Mouse (Mus musculus): ENCODE measurements around the gene Camk2n1.

Camk2n1 gene

GRCm38 (mm10) chr4:138465446-138465845, 11.3 kb downstream of the Camk2n1 start:
- no peak for DNase-seq (ENCODE audit: low read depth)

- DNase-seq (ENCODE audit: low read depth) = no peak
These were observed 12.6 kb downstream of the Camk2n1 start for GRCm38 (mm10) chr4:138466690-138467089.

DNA sequence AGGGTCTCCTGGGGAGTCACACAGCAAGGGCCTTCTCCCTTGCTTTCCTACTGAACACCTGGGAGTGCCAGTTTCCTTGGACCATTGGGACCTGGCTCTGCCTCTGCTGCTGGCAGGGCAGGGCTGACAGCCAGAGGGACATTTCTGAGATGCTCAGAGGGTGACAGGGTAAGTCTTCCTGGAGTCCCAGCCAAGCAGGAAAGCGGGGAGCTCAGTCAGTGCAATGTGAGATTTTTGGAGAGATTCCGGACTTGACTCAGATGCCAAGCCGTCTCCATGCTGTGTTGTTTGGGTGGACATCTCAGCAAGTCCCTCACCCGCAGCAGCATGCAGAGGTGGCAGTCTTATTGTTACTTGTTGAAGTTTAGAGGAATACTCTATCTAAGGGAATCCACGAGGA, 13.3 kb downstream of the Camk2n1 start:
- no peak for DNase-seq (ENCODE audit: low read depth)

- no peak for DNase-seq (ENCODE audit: low read depth)
These were observed 15.0 kb downstream of the Camk2n1 start for GRCm38 (mm10) chr4:138469080-138469479.

DNA sequence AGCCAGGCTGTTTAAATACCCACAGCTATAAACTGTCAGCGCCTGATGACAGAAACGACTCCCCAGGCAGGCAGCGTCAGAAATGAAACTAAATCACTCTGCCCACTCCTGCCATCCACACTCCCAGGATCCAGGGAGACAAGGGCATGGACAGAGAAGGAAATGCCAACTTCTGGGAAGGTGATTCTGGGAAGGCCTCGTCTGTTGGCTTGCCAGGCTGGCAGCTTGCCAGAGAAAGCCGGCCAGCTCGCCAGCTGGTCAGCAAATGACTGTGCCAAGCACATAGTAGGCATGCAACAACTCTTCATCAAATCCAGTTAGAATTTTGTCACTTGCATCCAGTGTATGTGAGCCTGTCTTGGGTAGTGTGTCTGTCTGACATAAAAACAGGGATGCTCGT, 17.1 kb downstream of the Camk2n1 start:
- no peak for DNase-seq (ENCODE audit: low read depth)

GRCm38 (mm10) chr4:138479595-138479994, 25.5 kb downstream of the Camk2n1 start:
- DNase-seq (ENCODE audit: low read depth) = no peak

DNA sequence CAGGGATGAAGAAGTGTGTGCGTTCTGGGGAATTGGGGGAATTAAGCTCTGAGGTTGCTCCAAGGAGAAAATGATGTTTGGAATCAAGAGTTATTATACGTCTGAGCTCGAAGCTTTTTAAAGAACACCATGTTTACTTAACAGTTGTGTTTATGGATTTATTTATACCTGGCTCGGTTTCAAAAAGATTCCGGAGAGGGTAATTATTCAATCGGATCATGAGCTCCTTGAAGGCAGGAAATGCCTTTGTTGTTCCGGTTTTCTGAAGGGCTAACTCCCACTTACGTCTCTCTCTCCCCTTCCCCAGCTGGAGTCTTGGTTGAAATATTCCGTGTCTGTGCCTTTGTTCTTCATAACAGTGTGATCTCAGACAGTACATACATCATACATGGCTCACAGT, 26.8 kb downstream of the Camk2n1 start:
- DNase-seq (ENCODE audit: low read depth) = no peak

- no peak for DNase-seq (ENCODE audit: low read depth)
These were observed 28.6 kb downstream of the Camk2n1 start for GRCm38 (mm10) chr4:138482721-138483120.

DNA sequence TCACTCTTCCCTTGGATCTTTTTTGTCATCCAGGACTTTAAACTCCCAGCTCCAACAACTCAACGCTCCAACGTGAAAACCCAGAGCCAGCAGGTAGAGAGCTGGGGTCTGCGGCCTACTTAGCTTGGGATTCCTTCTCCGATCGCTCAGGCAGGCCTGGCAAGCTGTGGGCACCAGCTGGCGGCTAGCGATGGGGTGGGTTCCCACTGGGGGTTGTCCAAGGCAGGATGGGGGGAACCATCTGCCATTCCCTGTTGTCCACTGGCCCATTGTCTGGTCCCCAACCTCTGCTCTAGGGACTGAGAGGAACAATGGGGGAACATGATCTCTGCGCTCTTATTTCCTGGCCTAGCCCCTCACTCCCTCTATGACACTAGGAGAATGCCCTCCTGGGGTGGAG, 34.1 kb downstream of the Camk2n1 start:
- no peak for DNase-seq (ENCODE audit: low read depth)

DNA sequence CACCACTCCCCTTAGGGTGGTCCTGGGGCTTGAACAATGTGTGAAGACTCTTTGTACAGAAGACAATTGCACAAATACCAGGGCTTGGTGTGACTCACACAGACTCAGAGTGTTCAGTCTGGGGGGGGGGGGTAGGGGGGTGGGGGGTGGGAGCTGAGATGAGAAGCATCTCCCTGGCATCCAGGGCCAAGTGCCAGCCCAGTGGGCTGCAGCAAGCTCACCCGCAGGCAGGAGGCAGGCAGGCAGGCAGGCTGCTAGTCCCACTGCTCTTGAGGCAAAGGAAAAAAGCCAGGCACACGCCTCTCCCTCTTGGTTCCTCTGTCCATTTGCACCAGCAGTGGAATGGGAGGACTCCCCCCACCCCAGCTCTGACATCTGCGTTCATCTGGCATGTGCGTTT, 37.0 kb downstream of the Camk2n1 start:
- DNase-seq (ENCODE audit: low read depth) = no peak

- DNase-seq (ENCODE audit: low read depth) = no peak
These were observed 39.3 kb downstream of the Camk2n1 start for GRCm38 (mm10) chr4:138493161-138494001.

GRCm38 (mm10) chr4:138494905-138495304, 40.8 kb downstream of the Camk2n1 start:
- DNase-seq (ENCODE audit: low read depth) = no peak

DNA sequence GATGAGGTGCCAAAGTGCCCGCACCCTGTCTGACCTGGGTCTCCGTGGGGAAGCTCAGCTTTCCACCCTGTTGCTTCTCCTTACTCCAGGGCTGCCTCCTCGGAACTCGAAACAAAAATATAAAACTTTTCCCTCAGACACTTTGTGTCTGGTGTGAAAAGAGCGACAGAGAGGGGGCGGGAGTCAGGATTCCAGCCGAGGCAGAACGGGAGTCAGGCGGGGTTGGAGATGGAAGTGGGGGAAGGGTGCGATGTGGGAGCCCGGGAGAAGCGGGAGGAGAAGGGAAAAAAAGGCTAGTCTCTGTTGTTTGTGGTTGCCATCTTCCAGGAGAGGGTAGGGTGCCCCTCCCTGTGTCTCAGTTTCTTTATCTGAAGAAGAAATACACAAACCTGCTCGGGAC, 41.7 kb downstream of the Camk2n1 start:
- no peak for DNase-seq (ENCODE audit: low read depth)

DNA sequence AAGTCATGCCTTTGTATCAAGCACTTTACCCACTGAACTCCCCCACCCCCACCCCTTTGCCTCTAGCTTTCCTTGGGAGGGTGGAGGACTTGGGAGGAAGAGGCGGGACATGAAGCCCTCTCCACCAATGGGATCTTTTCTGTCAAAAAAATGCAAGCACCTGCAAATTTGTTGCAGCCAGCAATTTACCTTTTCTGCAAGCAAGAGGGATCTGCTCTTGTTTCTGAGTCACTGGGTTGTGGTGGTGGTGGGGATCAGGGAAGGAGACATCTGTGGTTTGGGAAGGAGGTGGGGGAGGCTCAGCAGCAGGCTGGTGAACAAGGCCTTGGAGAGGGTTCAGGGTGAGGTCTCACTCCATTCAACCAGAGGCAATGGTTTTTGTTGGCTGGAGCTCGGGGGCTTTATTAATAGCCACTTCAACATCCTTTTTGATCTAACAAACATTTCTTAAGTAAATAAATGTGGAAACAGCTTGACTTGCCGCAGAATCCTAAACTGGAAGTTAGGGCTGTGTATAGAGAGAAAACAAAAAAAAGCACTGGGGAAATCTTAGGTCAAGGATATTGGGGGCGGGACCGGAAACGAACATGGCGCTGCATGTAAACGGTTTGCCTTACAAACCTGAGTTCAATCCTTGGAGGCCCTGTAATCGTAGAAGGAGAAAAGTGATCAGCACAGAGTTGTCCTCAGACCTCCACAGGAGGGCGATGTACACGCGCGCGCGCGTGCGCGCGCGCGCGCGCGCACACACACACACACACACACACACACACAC, 42.8 kb downstream of the Camk2n1 start:
- DNase-seq (ENCODE audit: low read depth) = no peak

- DNase-seq (ENCODE audit: low read depth) = no peak
These were observed 45.9 kb downstream of the Camk2n1 start for GRCm38 (mm10) chr4:138499856-138500645.

DNA sequence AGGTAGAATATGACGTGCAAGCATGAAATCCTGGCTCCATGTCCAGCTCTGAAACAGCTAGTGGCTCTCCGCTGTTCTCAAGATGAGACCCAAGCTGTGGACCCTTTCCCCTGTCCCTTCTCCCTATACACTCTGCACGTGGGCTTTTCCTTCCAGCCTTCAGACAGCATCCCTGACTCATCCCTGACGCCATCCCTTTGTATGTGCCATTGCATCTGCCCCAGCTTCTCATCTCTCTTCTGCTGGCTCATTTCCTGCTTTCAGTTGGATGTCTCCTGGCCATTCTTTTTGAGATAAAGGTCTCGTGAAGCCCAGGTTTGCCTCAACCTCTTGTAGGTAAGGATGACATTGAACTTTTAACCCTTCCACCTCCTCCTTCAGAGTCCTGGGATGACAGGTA, 46.9 kb downstream of the Camk2n1 start:
- DNase-seq (ENCODE audit: low read depth) = no peak

DNA sequence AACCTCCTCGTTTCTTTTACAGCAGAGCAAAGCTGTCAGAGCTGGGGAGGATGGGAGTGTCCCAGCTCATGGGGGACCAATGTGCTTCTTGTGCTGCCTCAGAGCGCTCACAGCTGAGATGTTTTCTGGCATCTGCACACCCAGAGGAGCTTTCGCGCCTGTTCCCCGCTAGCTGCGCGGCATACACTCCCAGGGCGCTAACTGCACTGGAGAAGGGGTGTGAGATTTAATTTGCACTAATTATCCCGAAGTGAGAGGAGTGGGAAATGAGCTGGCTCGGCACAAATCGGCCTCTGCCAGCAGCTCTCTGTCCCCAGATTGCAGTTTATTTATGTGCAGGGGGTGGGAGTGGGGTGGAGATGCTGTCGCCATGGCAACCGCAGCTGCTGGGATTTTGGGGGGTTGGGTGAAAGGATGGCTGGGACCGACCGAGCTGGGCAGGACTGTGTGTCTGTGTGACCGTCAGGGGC, 50.6 kb downstream of the Camk2n1 start:
- no peak for DNase-seq (ENCODE audit: low read depth)

GRCm38 (mm10) chr4:138505171-138505870, 51.2 kb downstream of the Camk2n1 start:
- no peak for DNase-seq (ENCODE audit: low read depth)

DNA sequence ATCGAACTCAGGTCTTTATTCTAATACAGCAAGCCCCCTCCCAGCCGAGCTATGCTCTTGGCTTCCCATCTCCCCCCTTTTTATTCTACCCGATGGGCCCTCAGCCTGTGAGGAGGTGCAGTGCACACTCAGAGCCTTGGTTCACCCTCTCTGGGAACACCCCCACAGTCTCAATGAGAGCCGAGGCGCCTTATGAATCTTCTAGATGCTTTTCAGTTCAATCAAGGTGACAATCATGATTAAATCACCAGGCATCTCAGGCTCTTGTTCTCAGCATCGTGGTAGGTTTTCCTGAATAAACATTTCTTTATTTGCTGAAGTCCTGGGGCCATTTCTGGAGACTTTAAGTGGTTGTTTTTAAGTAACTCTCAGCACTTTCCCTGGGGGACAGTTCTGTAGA, 53.8 kb downstream of the Camk2n1 start:
- no peak for DNase-seq (ENCODE audit: low read depth)

Data from naive thymus-derived CD4-positive, alpha-beta T cell, adult 2 months (primary cell).